Mouse (Mus musculus) midbrain, embryonic 15.5 days (tissue): Measurements from ENCODE around the gene Scd3. TPM values are rescaled to one million over a fixed set of nuclear protein-coding genes. Genes with fewer than 3 reads are reported as not detected.
"Not testable (repeated sequence)": the region's sequence is repeated elsewhere in the genome, so short reads cannot be mapped to it uniquely, and the experiment has no call there.

Source experiments
- ATAC-seq: fragments of 200-750 bp; cut with Nextera tagmentation; replicated peaks from 2 replicates; pipeline ENCODE4 v1.8.0; 2017; ENCODE audit warnings: moderate TSS enrichment
- H3K27ac ChIP-seq: fragments of 300-500 bp; sonication (generic); 2 replicates; pipeline ENCODE4 v1.5.1; 2015; ENCODE audit warnings: mild to moderate bottlenecking, inconsistent platforms
- H3K27me3 ChIP-seq: fragments of 300-500 bp; sonication (generic); replicated peaks from 2 replicates; pipeline ENCODE4 v1.6.1; 2015; ENCODE audit warnings: inconsistent platforms
- H3K36me3 ChIP-seq: fragments of 300-500 bp; sonication (generic); replicated peaks from 2 replicates; pipeline ENCODE4 v1.6.1; 2015; ENCODE audit warnings: inconsistent platforms
- H3K4me1 ChIP-seq: fragments of 300-500 bp; sonication (generic); 2 replicates; pipeline ENCODE4 v1.6.1; 2015; ENCODE audit warnings: inconsistent platforms
- H3K4me2 ChIP-seq: fragments of 300-500 bp; sonication (generic); 2 replicates; pipeline ENCODE4 v1.6.1; 2015; ENCODE audit warnings: inconsistent platforms, mild to moderate bottlenecking, moderate library complexity
- H3K4me3 ChIP-seq: fragments of 300-500 bp; sonication (generic); 2 replicates; pipeline ENCODE4 v1.5.1; 2015; ENCODE audit warnings: mild to moderate bottlenecking, inconsistent platforms
- H3K9ac ChIP-seq: fragments of 300-500 bp; sonication (generic); 2 replicates; pipeline ENCODE4 v1.6.1; 2015; ENCODE audit warnings: mild to moderate bottlenecking, inconsistent platforms
- H3K9me3 ChIP-seq: fragments of 300-500 bp; sonication (generic); 2 replicates; pipeline ENCODE4 v1.6.1; 2016; ENCODE audit warnings: inconsistent platforms
- WGBS: fragments of 180-500 bp; shearing (Covaris S2); methylation state at CpG from one replicate; pipeline ENCODE4 v1.1.7; 2015; ENCODE audit warnings: mixed read lengths; 5-methylcytosine and 5-hydroxymethylcytosine counted together
- polyA plus RNA-seq: library from polyadenylated mRNA; unstranded; fragments of >200 nt; fragmentation: Nextera tagmentation; extraction: Ambion mirVana; gene quantifications from 2 replicates; pipeline ENCODE4 v1.2.1, GENCODE M21; 2015

Gene Scd3
- polyA plus RNA-seq, 1 experiment from 2014 or later, result 5.7 TPM

GRCm38 (mm10) chr19:44245761-44246171 is 42.7 kb downstream of the Scd3 start:
- H3K27me3 ChIP-seq, result no peaks in the 10 kb centered on the region
- H3K9me3 ChIP-seq, result no peaks in the 10 kb centered on the region
- peaks cover 30% of the 10 kb centered on the region for H3K4me1 ChIP-seq
- no peak overlapping the region for H3K9ac ChIP-seq
- WGBS, result 1% methylated on average over 5 of the region's 5 CpGs
- no peaks in the 10 kb centered on the region for H3K36me3 ChIP-seq
- no peak overlapping the region for H3K4me3 ChIP-seq
- no peak for ATAC-seq
- H3K4me2 ChIP-seq, result peak overlapping the region; percentile 85; the same call in 1 of the 2 replicates
- no peak overlapping the region for H3K27ac ChIP-seq

GRCm38 (mm10) chr19:44246341-44246911 is 43.4 kb downstream of the Scd3 start:
- no peaks in the 10 kb centered on the region for H3K36me3 ChIP-seq
- H3K27ac ChIP-seq, result peak overlapping the region; percentile 88; the same call in 1 of the 2 replicates
- ATAC-seq, result no peak
- H3K27me3 ChIP-seq, result no peaks in the 10 kb centered on the region
- no peaks in the 10 kb centered on the region for H3K9me3 ChIP-seq
- no peak overlapping the region for H3K9ac ChIP-seq
- 37% methylated on average over 11 of the region's 11 CpGs for WGBS
- H3K4me2 ChIP-seq, result peak overlapping the region; percentile 85
- peak overlapping the region; percentile 0; the same call in 1 of the 2 replicates for H3K4me3 ChIP-seq
- H3K4me1 ChIP-seq, result peaks cover 30% of the 10 kb centered on the region

- Histone ChIP-seq H3K27me3 (no peaks in the 10 kb centered on the region), H3K36me3 (no peaks in the 10 kb centered on the region), H3K9me3 (no peaks in the 10 kb centered on the region), H3K4me2 (peak overlapping the region; percentile 85), H3K4me1 (peaks cover 30% of the 10 kb centered on the region), H3K4me3 (peak overlapping the region; percentile 49), H3K27ac (peak overlapping the region; percentile 88), H3K9ac (peak overlapping the region; percentile 61)
- peak; percentile 12 for ATAC-seq
- 2% methylated on average over 25 of the region's 25 CpGs for WGBS
These were observed 44.4 kb downstream of the Scd3 start for GRCm38 (mm10) chr19:44247281-44248080.

GRCm38 (mm10) chr19:44248081-44248853 is 45.2 kb downstream of the Scd3 start:
- ATAC-seq, result peak; percentile 97
- Histone ChIP-seq H3K4me2 (peak overlapping the region; percentile 85), H3K27ac (peak overlapping the region; percentile 88), H3K4me1 (peaks cover 30% of the 10 kb centered on the region), H3K27me3 (no peaks in the 10 kb centered on the region), H3K9me3 (no peaks in the 10 kb centered on the region), H3K9ac (peak overlapping the region; percentile 61), H3K4me3 (peak overlapping the region; percentile 49), H3K36me3 (no peaks in the 10 kb centered on the region)
- WGBS, result 3% methylated on average over 36 of the region's 36 CpGs

DNA sequence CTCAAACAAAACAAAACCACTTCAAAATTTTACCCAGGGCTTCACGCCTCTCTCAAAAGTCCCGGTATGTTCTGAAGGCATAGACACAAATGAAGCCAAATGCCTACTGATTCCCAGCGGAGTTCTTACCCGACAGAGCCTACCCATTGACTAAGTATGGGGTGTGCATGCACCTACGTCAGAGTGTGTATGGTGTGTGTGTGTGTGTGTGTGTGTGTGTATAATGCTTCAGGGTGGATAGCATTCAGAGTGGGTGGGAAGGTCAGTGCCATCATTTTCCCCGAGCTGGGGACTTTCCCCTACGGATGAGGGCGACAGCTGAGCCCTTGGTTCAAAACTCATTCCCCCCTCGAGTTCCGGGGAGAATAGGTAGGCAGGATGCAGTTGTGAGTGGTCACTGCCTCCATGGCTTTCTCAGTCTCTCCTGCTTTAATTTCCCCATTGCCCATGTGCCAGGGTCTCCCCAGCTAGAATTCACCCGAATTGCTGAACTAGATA is 45.8 kb downstream of the Scd3 start:
- Histone ChIP-seq H3K27me3 (no peaks in the 10 kb centered on the region), H3K9ac (no peak overlapping the region), H3K9me3 (no peaks in the 10 kb centered on the region), H3K4me3 (no peak overlapping the region), H3K4me2 (peak overlapping the region; percentile 85; the same call in 1 of the 2 replicates), H3K4me1 (peaks cover 30% of the 10 kb centered on the region), H3K27ac (peak overlapping the region; percentile 88), H3K36me3 (no peaks in the 10 kb centered on the region)
- WGBS, result 69% methylated on average over 11 of the region's 11 CpGs
- no peak for ATAC-seq

DNA sequence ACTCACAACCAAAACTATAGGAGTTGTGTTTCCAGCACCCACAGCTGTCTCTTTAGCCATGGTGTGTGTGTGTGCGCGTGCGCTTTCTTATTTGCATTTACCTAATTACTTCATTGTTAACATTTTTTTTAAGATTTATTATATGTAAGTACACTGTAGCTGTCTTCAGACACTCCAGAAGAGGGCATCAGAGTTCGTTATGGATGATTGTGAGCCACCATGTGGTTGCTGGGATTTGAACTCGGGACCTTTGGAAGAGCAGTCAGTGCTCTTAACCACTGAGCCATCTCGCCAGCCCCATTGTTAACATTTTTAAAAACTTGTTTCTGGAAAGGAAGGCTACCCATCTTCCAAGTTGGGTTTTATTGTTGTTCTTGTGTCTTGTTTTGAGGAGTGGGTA is 48.1 kb downstream of the Scd3 start:
- H3K4me2 ChIP-seq, H3K27me3 ChIP-seq, H3K9me3 ChIP-seq, H3K9ac ChIP-seq, H3K27ac ChIP-seq, H3K4me3 ChIP-seq, ATAC-seq, H3K36me3 ChIP-seq: not testable (repeated sequence)
- peaks cover 27% of the 10 kb centered on the region for H3K4me1 ChIP-seq
- WGBS, result 90% methylated on average over 6 of the region's 6 CpGs

DNA sequence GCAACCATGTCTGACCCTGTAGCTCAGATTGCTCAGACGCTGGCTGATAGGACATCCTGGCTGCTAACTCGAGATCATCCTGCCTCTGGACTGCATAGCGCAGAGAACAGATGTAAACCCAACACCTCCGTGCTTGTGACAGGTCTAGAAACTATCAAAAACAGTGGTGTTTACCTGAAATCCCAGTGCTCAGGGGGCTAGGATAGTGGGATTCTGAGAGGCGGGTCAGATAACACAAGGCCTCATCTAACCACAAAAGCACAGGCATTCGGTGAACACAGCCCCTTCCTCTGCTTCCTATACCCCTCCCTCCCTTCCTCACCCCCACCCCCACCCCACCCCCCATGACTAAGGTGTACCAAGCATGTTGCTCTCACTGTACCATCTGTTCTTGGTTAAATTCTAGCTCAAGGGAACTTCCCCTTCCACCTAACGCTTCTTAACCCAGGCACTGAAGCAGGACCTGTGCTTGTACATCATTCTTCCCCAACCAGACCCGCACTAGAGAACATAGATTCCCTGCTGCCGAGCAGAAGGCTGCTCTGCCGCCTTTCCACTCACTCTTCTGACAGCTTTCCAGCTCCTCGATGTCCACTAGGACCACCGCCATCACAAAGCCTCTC is 49.0 kb downstream of the Scd3 start:
- H3K4me3 ChIP-seq, result no peak overlapping the region
- no peak overlapping the region for H3K27ac ChIP-seq
- peaks cover 18% of the 10 kb centered on the region for H3K4me1 ChIP-seq
- no peak for ATAC-seq
- 72% methylated on average over 12 of the region's 12 CpGs for WGBS
- no peak overlapping the region for H3K4me2 ChIP-seq
- H3K27me3 ChIP-seq, result no peaks in the 10 kb centered on the region
- no peaks in the 10 kb centered on the region for H3K9me3 ChIP-seq
- H3K9ac ChIP-seq, result no peak overlapping the region
- no peaks in the 10 kb centered on the region for H3K36me3 ChIP-seq

DNA sequence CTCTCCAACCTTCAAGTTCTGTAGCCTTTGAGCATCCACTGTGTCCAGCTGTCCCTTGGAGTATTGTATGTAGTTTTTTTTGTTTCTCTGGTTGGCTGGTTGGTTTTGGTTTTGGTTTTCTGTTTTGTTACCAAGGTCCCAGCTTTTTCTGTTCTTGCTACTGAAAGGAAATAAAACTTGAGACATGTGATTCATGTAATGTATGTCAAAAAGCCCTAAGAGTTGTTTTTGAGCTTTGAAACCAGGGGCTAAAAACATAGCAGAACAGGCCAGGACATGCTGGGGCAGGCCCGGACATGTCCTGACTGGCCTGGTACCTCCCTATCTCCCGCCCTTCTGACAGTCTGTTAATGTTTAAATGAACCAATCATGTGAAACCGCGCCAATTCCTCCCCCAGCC is 51.0 kb downstream of the Scd3 start:
- WGBS, result 95% methylated on average over 4 of the region's 4 CpGs

GRCm38 (mm10) chr19:44257377-44257966 is 54.4 kb downstream of the Scd3 start:
- H3K4me2 ChIP-seq, result no peak overlapping the region
- H3K4me1 ChIP-seq, result no peaks in the 10 kb centered on the region
- H3K27me3 ChIP-seq, result no peaks in the 10 kb centered on the region
- ATAC-seq, result no peak
- H3K9me3 ChIP-seq, result no peaks in the 10 kb centered on the region
- H3K27ac ChIP-seq, result no peak overlapping the region
- no peak overlapping the region for H3K9ac ChIP-seq
- no peak overlapping the region for H3K4me3 ChIP-seq
- 91% methylated on average over 13 of the region's 13 CpGs for WGBS
- no peaks in the 10 kb centered on the region for H3K36me3 ChIP-seq

More for the DNA sequence above, 51.0 kb downstream of the Scd3 start:
- not testable (repeated sequence) for ATAC-seq, H3K27ac ChIP-seq, H3K4me3 ChIP-seq, H3K27me3 ChIP-seq, H3K4me1 ChIP-seq, H3K4me2 ChIP-seq, H3K9ac ChIP-seq, H3K36me3 ChIP-seq, H3K9me3 ChIP-seq

GRCm38 (mm10) chr19:44259484-44259883 is 56.4 kb downstream of the Scd3 start:
- no peaks in the 10 kb centered on the region for H3K27me3 ChIP-seq
- H3K9me3 ChIP-seq, result no peaks in the 10 kb centered on the region
- H3K4me1 ChIP-seq, result no peaks in the 10 kb centered on the region
- ATAC-seq, result no peak
- H3K9ac ChIP-seq, result no peak overlapping the region
- H3K4me2 ChIP-seq, result no peak overlapping the region
- WGBS, result 69% methylated on average over 4 of the region's 4 CpGs
- H3K36me3 ChIP-seq, result no peaks in the 10 kb centered on the region
- no peak overlapping the region for H3K27ac ChIP-seq
- H3K4me3 ChIP-seq, result no peak overlapping the region

DNA sequence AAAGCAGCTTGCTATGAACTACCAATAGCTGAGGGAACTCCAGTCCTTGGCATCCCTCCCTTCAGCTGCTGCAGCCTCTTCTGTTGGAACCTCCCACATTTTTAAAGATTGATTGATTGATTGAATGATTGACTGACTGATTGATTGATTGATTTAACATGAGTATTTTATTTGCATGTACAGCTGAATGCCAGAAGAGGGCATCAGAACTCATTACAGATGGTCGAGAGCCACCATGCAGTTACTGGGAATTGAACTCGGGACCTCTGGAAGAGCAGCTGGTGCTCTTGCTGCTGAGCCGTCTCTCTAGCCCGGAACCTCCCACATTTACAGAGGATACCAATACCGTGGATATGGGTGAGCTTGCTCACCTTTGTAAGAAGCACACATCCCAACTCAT is 57.4 kb downstream of the Scd3 start:
- no peak for ATAC-seq
- 76% methylated on average over 5 of the region's 5 CpGs for WGBS

More for the DNA sequence above, 57.4 kb downstream of the Scd3 start:
- Histone ChIP-seq H3K4me3 (no peak overlapping the region), H3K9ac (no peak overlapping the region), H3K4me2 (no peak overlapping the region), H3K27ac (no peak overlapping the region), H3K4me1 (no peaks in the 10 kb centered on the region), H3K27me3 (no peaks in the 10 kb centered on the region), H3K9me3 (no peaks in the 10 kb centered on the region), H3K36me3 (no peaks in the 10 kb centered on the region)
